16 mouse cellular contexts compared by ENCODE assay signal in the genomic region with DNA sequence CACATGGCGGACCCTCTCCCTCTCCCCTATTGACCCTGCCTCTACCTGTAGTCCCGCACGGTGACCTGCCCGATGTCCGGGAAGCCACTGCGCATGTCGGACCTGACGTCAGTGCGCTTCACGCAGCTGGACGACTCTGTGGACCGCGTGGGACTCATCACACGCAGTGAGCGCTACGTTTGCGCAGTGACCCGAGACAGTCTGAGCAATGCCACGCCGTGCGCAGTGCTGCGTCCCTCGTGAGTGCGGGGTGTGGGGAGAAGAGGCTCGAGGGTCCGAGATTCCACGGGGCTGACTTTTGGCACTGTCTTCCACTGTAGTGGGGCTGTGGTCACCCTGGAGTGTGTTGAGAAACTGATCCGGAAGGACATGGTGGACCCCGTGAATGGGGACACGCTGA.
"Had no signal": no experiment of that assay in that cellular context is flagged by ENCODE, and none has a peak within 500 bp of the region (broad histone marks: within the 10 kb centered on the region; RNA-seq: fewer than 3 reads in every experiment).

No protein-coding gene starts in this region.

- H3K4me1 ChIP-seq: lung, embryonic 15.5 days had no signal

- H3K9me3 ChIP-seq: limb, embryonic 12.5 days; liver, embryonic 13.5 days; lung, embryonic 15.5 days; midbrain, embryonic 13.5 days; neural tube, embryonic 15.5 days had no signal

- DNase-seq: kidney, postnatal 10 days; kidney, postnatal 4 days; liver; liver, embryonic 13.5 days; liver, postnatal 0 days; lung, postnatal 14 days; retina, postnatal 1 day; right cerebral cortex, postnatal 4 days; spleen, adult 18-20 months; thymus, postnatal 36 days had no signal

- H3K9ac ChIP-seq: limb, embryonic 12.5 days; liver, embryonic 13.5 days; liver, postnatal 0 days; lung, embryonic 15.5 days; midbrain, embryonic 13.5 days; neural tube, embryonic 15.5 days had no signal

- H3K4me3 ChIP-seq: layer of hippocampus, adult 2 months; limb, embryonic 12.5 days; liver, embryonic 13.5 days; lung, embryonic 15.5 days; midbrain, embryonic 13.5 days; neural tube, embryonic 15.5 days had no signal

- H3K4me2 ChIP-seq: limb, embryonic 12.5 days; liver, embryonic 13.5 days; lung, embryonic 15.5 days; midbrain, embryonic 13.5 days; neural tube, embryonic 15.5 days had no signal

- H3K27me3 ChIP-seq: limb, embryonic 12.5 days; liver, embryonic 13.5 days; lung, embryonic 15.5 days; midbrain, embryonic 13.5 days; neural tube, embryonic 15.5 days had no signal

- ATAC-seq: liver, postnatal 0 days; midbrain, embryonic 13.5 days had no signal

- H3K27ac ChIP-seq: layer of hippocampus, adult 2 months; limb, embryonic 12.5 days; liver, embryonic 13.5 days; lung, embryonic 15.5 days; macrophage; midbrain, embryonic 13.5 days; neural tube, embryonic 15.5 days had no signal
